Mouse (Mus musculus) midbrain, embryonic 13.5 days (tissue): ENCODE results near the gene 1810046K07Rik. TPM values are rescaled to one million over a fixed set of nuclear protein-coding genes. Genes with fewer than 3 reads are reported as not detected.
A peak's percentile ranks its signal among the peaks of the same experiment; 100 is the strongest.

Experiments
- ATAC-seq: fragments of 200-750 bp; cut with Nextera tagmentation; 2 replicates; pipeline ENCODE4 v1.8.0; 2017; ENCODE audit warnings: mild to moderate bottlenecking, moderate TSS enrichment, moderate library complexity
- H3K27ac ChIP-seq: fragments of 300-500 bp; sonication (generic); 2 replicates; pipeline ENCODE4 v1.5.1; 2015; ENCODE audit warnings: inconsistent platforms, mild to moderate bottlenecking, moderate library complexity
- H3K27me3 ChIP-seq: fragments of 300-500 bp; sonication (generic); 2 replicates; pipeline ENCODE4 v1.6.1; 2015; ENCODE audit warnings: mild to moderate bottlenecking, inconsistent platforms
- H3K36me3 ChIP-seq: fragments of 300-500 bp; sonication (generic); 2 replicates; pipeline ENCODE4 v1.6.1; 2015; ENCODE audit warnings: mild to moderate bottlenecking, inconsistent platforms
- H3K4me1 ChIP-seq: fragments of 300-500 bp; sonication (generic); replicated peaks from 2 replicates; pipeline ENCODE4 v1.6.1; 2015; ENCODE audit warnings: inconsistent platforms
- H3K4me2 ChIP-seq: fragments of 300-500 bp; sonication (generic); replicated peaks from 2 replicates; pipeline ENCODE4 v1.6.1; 2015; ENCODE audit warnings: moderate library complexity, mild to moderate bottlenecking, inconsistent platforms
- H3K4me3 ChIP-seq: fragments of 300-500 bp; sonication (generic); replicated peaks from 2 replicates; pipeline ENCODE4 v1.5.1; 2015; ENCODE audit warnings: mild to moderate bottlenecking, inconsistent platforms
- H3K9ac ChIP-seq: fragments of 300-500 bp; sonication (generic); replicated peaks from 2 replicates; pipeline ENCODE4 v1.6.1; 2015; ENCODE audit warnings: mild to moderate bottlenecking, inconsistent platforms
- H3K9me3 ChIP-seq: fragments of 300-500 bp; sonication (generic); 2 replicates; pipeline ENCODE4 v1.6.1; 2016; ENCODE audit warnings: mild to moderate bottlenecking, inconsistent platforms
- WGBS: fragments of 180-500 bp; shearing (Covaris S2); methylation state at CpG from one replicate; pipeline ENCODE4 v1.1.7; 2015; 5-methylcytosine and 5-hydroxymethylcytosine counted together
- polyA plus RNA-seq: library from polyadenylated mRNA; unstranded; fragments of >200 nt; fragmentation: Nextera tagmentation; extraction: Ambion mirVana; gene quantifications from 2 replicates; pipeline ENCODE4 v1.2.1, GENCODE M21; 2015

1810046K07Rik gene
- polyA plus RNA-seq, 1 experiment from 2014 or later, result not detected

GRCm38 (mm10) chr9:51290980-51291379, 37.7 kb downstream of the 1810046K07Rik start:
- Histone ChIP-seq H3K27me3 (no peaks in the 10 kb centered on the region), H3K36me3 (no peaks in the 10 kb centered on the region), H3K9ac (no peak overlapping the region), H3K4me2 (no peak overlapping the region), H3K27ac (no peak overlapping the region), H3K9me3 (no peaks in the 10 kb centered on the region), H3K4me1 (no peaks in the 10 kb centered on the region), H3K4me3 (no peak overlapping the region)
- 67% methylated on average over 4 of the region's 4 CpGs for WGBS
- no peak for ATAC-seq

GRCm38 (mm10) chr9:51286079-51286478, 42.6 kb downstream of the 1810046K07Rik start:
- Histone ChIP-seq H3K4me3 (no peak overlapping the region), H3K27me3 (peaks cover 6% of the 10 kb centered on the region; the same call in 1 of the 2 replicates), H3K27ac (no peak overlapping the region), H3K4me2 (no peak overlapping the region), H3K4me1 (no peaks in the 10 kb centered on the region), H3K36me3 (no peaks in the 10 kb centered on the region), H3K9me3 (no peaks in the 10 kb centered on the region), H3K9ac (no peak overlapping the region)
- 68% methylated on average over 2 of the region's 2 CpGs for WGBS
- no peak for ATAC-seq

GRCm38 (mm10) chr9:51278500-51279381, 50.0 kb downstream of the 1810046K07Rik start, which contains the start of gene Colca2:
Gene Colca2 (minus strand): TSS chr9:51278569.
- WGBS, result under 1% methylated on average over 53 of the region's 53 CpGs
- H3K4me3 ChIP-seq, result peak within 1 kb of the TSS; percentile 46

GRCm38 (mm10) chr9:51277834-51278498, 50.8 kb downstream of the 1810046K07Rik start:
- peak overlapping the region; percentile 55; the same call in 1 of the 2 replicates for H3K9ac ChIP-seq
- H3K36me3 ChIP-seq, result no peaks in the 10 kb centered on the region
- no peaks in the 10 kb centered on the region for H3K9me3 ChIP-seq
- 24% methylated on average over 13 of the region's 13 CpGs for WGBS
- peak overlapping the region; percentile 74 for H3K4me2 ChIP-seq
- peaks cover 42% of the 10 kb centered on the region for H3K27me3 ChIP-seq
- no peak overlapping the region for H3K27ac ChIP-seq
- peaks cover 17% of the 10 kb centered on the region for H3K4me1 ChIP-seq
- peak overlapping the region; percentile 46 for H3K4me3 ChIP-seq
- ATAC-seq, result peak; percentile 49

More at GRCm38 (mm10) chr9:51278500-51279381, 50.0 kb downstream of the 1810046K07Rik start, which contains the start of gene Colca2:
- no peak within 1 kb of the TSS for H3K27ac ChIP-seq
- H3K4me1 ChIP-seq, result peaks cover 17% of the 10 kb centered on the region
- H3K36me3 ChIP-seq, result no peaks in the 10 kb centered on the region
- H3K9ac ChIP-seq, result peak within 1 kb of the TSS; percentile 55
- ATAC-seq, result peak; percentile 97
- peak within 1 kb of the TSS; percentile 74 for H3K4me2 ChIP-seq
- peaks cover 42% of the 10 kb centered on the region for H3K27me3 ChIP-seq
- H3K9me3 ChIP-seq, result no peaks in the 10 kb centered on the region

- Histone ChIP-seq H3K9me3 (no peaks in the 10 kb centered on the region), H3K4me2 (no peak overlapping the region), H3K36me3 (no peaks in the 10 kb centered on the region), H3K4me1 (peaks cover 17% of the 10 kb centered on the region), H3K4me3 (no peak overlapping the region), H3K27me3 (peaks cover 24% of the 10 kb centered on the region), H3K27ac (no peak overlapping the region), H3K9ac (no peak overlapping the region)
- WGBS, result 19% methylated on average over 4 of the region's 4 CpGs
- ATAC-seq, result no peak
Measured at GRCm38 (mm10) chr9:51274678-51275077, 54.0 kb downstream of the 1810046K07Rik start.

- Histone ChIP-seq H3K9ac (no peak overlapping the region), H3K4me1 (peaks cover 10% of the 10 kb centered on the region), H3K4me2 (no peak overlapping the region)
Measured at GRCm38 (mm10) chr9:51273581-51274154, 55.0 kb downstream of the 1810046K07Rik start.

GRCm38 (mm10) chr9:51272102-51272501, 56.6 kb downstream of the 1810046K07Rik start:
- no peak overlapping the region for H3K9ac ChIP-seq
- H3K4me3 ChIP-seq, result no peak overlapping the region
- H3K4me1 ChIP-seq, result no peaks in the 10 kb centered on the region
- no peaks in the 10 kb centered on the region for H3K36me3 ChIP-seq
- H3K9me3 ChIP-seq, result no peaks in the 10 kb centered on the region
- H3K27ac ChIP-seq, result no peak overlapping the region
- WGBS, result 86% methylated on average over 5 of the region's 5 CpGs
- no peak for ATAC-seq
- no peak overlapping the region for H3K4me2 ChIP-seq
- H3K27me3 ChIP-seq, result 0 out of 2 replicates have a peak, but pooled peaks cover 2% of the 10 kb centered on the region

More at GRCm38 (mm10) chr9:51273581-51274154, 55.0 kb downstream of the 1810046K07Rik start:
- 65% methylated on average over 9 of the region's 9 CpGs for WGBS
- ATAC-seq, result no peak
- Histone ChIP-seq H3K36me3 (no peaks in the 10 kb centered on the region), H3K27ac (no peak overlapping the region), H3K4me3 (no peak overlapping the region), H3K9me3 (no peaks in the 10 kb centered on the region), H3K27me3 (peaks cover 14% of the 10 kb centered on the region; the same call in 1 of the 2 replicates)

GRCm38 (mm10) chr9:51271073-51271472, 57.6 kb downstream of the 1810046K07Rik start:
- Histone ChIP-seq H3K9me3 (no peaks in the 10 kb centered on the region), H3K4me2 (no peak overlapping the region), H3K4me3 (no peak overlapping the region), H3K27me3 (no peaks in the 10 kb centered on the region), H3K9ac (no peak overlapping the region), H3K4me1 (no peaks in the 10 kb centered on the region), H3K27ac (no peak overlapping the region), H3K36me3 (no peaks in the 10 kb centered on the region)
- no peak for ATAC-seq
- 39% methylated on average over 8 of the region's 8 CpGs for WGBS

- ATAC-seq, result no peak
- H3K27me3 ChIP-seq, result no peaks in the 10 kb centered on the region
- 81% methylated on average over 5 of the region's 5 CpGs for WGBS
- H3K9me3 ChIP-seq, result no peaks in the 10 kb centered on the region
- H3K9ac ChIP-seq, result no peak overlapping the region
- no peaks in the 10 kb centered on the region for H3K4me1 ChIP-seq
- no peaks in the 10 kb centered on the region for H3K36me3 ChIP-seq
- H3K27ac ChIP-seq, result no peak overlapping the region
- H3K4me3 ChIP-seq, result no peak overlapping the region
- no peak overlapping the region for H3K4me2 ChIP-seq
Measured at GRCm38 (mm10) chr9:51268852-51269251, 59.9 kb downstream of the 1810046K07Rik start.

GRCm38 (mm10) chr9:51258426-51258825, 70.3 kb downstream of the 1810046K07Rik start:
- H3K4me1 ChIP-seq, result no peaks in the 10 kb centered on the region
- no peak for ATAC-seq
- WGBS, result 89% methylated on average over 5 of the region's 5 CpGs
- no peaks in the 10 kb centered on the region for H3K36me3 ChIP-seq
- H3K27ac ChIP-seq, result no peak overlapping the region
- H3K4me2 ChIP-seq, result no peak overlapping the region
- no peaks in the 10 kb centered on the region for H3K27me3 ChIP-seq
- no peak overlapping the region for H3K9ac ChIP-seq
- no peak overlapping the region for H3K4me3 ChIP-seq
- H3K9me3 ChIP-seq, result no peaks in the 10 kb centered on the region

- no peak overlapping the region for H3K27ac ChIP-seq
- ATAC-seq, result no peak
- WGBS, result 58% methylated on average over 4 of the region's 4 CpGs
- no peaks in the 10 kb centered on the region for H3K36me3 ChIP-seq
- no peaks in the 10 kb centered on the region for H3K27me3 ChIP-seq
- no peaks in the 10 kb centered on the region for H3K9me3 ChIP-seq
- no peak overlapping the region for H3K4me3 ChIP-seq
- no peak overlapping the region for H3K4me2 ChIP-seq
- H3K4me1 ChIP-seq, result no peaks in the 10 kb centered on the region
- no peak overlapping the region for H3K9ac ChIP-seq
Measured at GRCm38 (mm10) chr9:51256780-51257502, 71.8 kb downstream of the 1810046K07Rik start.
